17 mouse cellular contexts compared by ENCODE assay signal in genomic region chr8:56110296-56110695, GRCm38 (mm10).
"Had no signal": no experiment of that assay in that cellular context is flagged by ENCODE, and none has a peak within 500 bp of the region (broad histone marks: within the 10 kb centered on the region; RNA-seq: fewer than 3 reads in every experiment).

No protein-coding gene starts in this region.

- H3K4me2 ChIP-seq: lung, embryonic 15.5 days; midbrain, embryonic 11.5 days; midbrain, embryonic 13.5 days; midbrain, embryonic 15.5 days; neural tube, embryonic 12.5 days; stomach, embryonic 15.5 days had no signal

- DNase-seq: lung, adult 2 months; lung, postnatal 14 days; lung, postnatal 36 days; right cerebral cortex, postnatal 14 days; thymus, adult 2 months; thymus, postnatal 25 days; thymus, postnatal 4 days had no signal

- H3K9me3 ChIP-seq: lung, embryonic 15.5 days; megakaryocyte, embryonic 14.5 days; midbrain, embryonic 13.5 days; midbrain, embryonic 15.5 days; neural tube, embryonic 12.5 days; stomach, embryonic 15.5 days had no signal

- H3K27me3 ChIP-seq: lung, embryonic 15.5 days; megakaryocyte, embryonic 14.5 days; midbrain, embryonic 13.5 days; midbrain, embryonic 15.5 days; neural tube, embryonic 12.5 days; stomach, embryonic 15.5 days had no signal

- H3K4me1 ChIP-seq: lung, embryonic 15.5 days; megakaryocyte, embryonic 14.5 days; midbrain, embryonic 13.5 days; midbrain, embryonic 15.5 days; neural tube, embryonic 12.5 days; stomach, embryonic 15.5 days had no signal

- H3K36me3 ChIP-seq: lung, embryonic 15.5 days; midbrain, embryonic 13.5 days; midbrain, embryonic 15.5 days; neural tube, embryonic 12.5 days; stomach, embryonic 15.5 days had no signal

- H3K27ac ChIP-seq: lung, embryonic 15.5 days; macrophage; midbrain, embryonic 13.5 days; midbrain, embryonic 15.5 days; neural tube, embryonic 12.5 days; stomach, embryonic 15.5 days; stomach, postnatal 0 days had no signal

- H3K9ac ChIP-seq: lung, embryonic 15.5 days; midbrain, embryonic 13.5 days; midbrain, embryonic 15.5 days; neural tube, embryonic 12.5 days; stomach, embryonic 15.5 days had no signal

- H3K4me3 ChIP-seq: lung, embryonic 15.5 days; megakaryocyte, embryonic 14.5 days; midbrain, embryonic 13.5 days; midbrain, embryonic 15.5 days; neural tube, embryonic 12.5 days; stomach, embryonic 15.5 days had no signal

- ATAC-seq: lung, postnatal 0 days; midbrain, embryonic 13.5 days; midbrain, embryonic 15.5 days had no signal
